In genomic region chr14:31963131-31963911, GRCm38 (mm10) we compare ENCODE assay signal across 10 mouse cellular contexts.
DNase-seq lines count a peak whose midpoint lies in the region; ATAC-seq and TF ChIP-seq lines count a peak whose summit lies in the region.
"Had no signal": no experiment of that assay in that cellular context is flagged by ENCODE, and none has a peak within 500 bp of the region (broad histone marks: within the 10 kb centered on the region; RNA-seq: fewer than 3 reads in every experiment).

No protein-coding gene starts in this region.

- no peak for TF ChIP-seq POLR2A in cortical plate, adult 2 months (IDR thresholded peaks at IDR 0.05; ENCODE audit: extremely low read depth, insufficient read depth, low read length)

- no peaks in the 10 kb centered on the region; the same call in 1 of the 2 replicates for H3K4me1 ChIP-seq in cortical plate, adult 2 months (ENCODE audit: control insufficient read depth, insufficient read depth, low read length)
- peaks cover 9% of the 10 kb centered on the region for H3K4me1 ChIP-seq in heart, postnatal 0 days (ENCODE audit: control insufficient read depth, insufficient read depth)
- H3K4me1 ChIP-seq in lung, embryonic 16.5 days (replicated peaks; ENCODE audit: control insufficient read depth, insufficient read depth, low read length): peaks cover 11% of the 10 kb centered on the region
- H3K4me1 ChIP-seq in forebrain, embryonic 12.5 days: peaks cover 7% of the 10 kb centered on the region; the same call in 1 of the 2 replicates
- H3K4me1 ChIP-seq: midbrain, embryonic 15.5 days had no signal

- no peaks in the 10 kb centered on the region for H3K36me3 ChIP-seq in heart, postnatal 0 days (replicated peaks; ENCODE audit: control insufficient read depth, insufficient read depth, low read length)
- no peaks in the 10 kb centered on the region for H3K36me3 ChIP-seq in lung, embryonic 16.5 days (ENCODE audit: control insufficient read depth, insufficient read depth, low read length)
- no peaks in the 10 kb centered on the region for H3K36me3 ChIP-seq in forebrain, embryonic 12.5 days (replicated peaks)
- H3K36me3 ChIP-seq: midbrain, embryonic 15.5 days had no signal

- ATAC-seq in heart, postnatal 0 days (ENCODE audit: insufficient read depth, low read depth): peak; percentile 69
- ATAC-seq in lung, embryonic 16.5 days (ENCODE audit: low read depth): peak; percentile 71
- ATAC-seq in forebrain, embryonic 12.5 days (ENCODE audit: low FRiP score): no peak
- ATAC-seq: forebrain, embryonic 13.5 days; midbrain, embryonic 15.5 days had no signal

- WGBS in heart, postnatal 0 days: 37% methylated on average over 12 of the region's 12 CpGs
- WGBS in lung, embryonic 16.5 days: 27% methylated on average over 12 of the region's 12 CpGs
- 52% methylated on average over 12 of the region's 12 CpGs for WGBS in forebrain, embryonic 12.5 days

- TF ChIP-seq CTCF in gastrocnemius, adult 2 months (IDR thresholded peaks at IDR 0.05): no peak
- TF ChIP-seq CTCF in cortical plate, adult 2 months (IDR thresholded peaks at IDR 0.05; ENCODE audit: extremely low read depth, insufficient read depth, low read length): no peak
- no peak for TF ChIP-seq CTCF in heart, postnatal 0 days (IDR thresholded peaks at IDR 0.05; ENCODE audit: low read depth)

- 0 out of 2 replicates have a peak, but pooled peaks have one; percentile 45 for TF ChIP-seq EP300 in heart, postnatal 0 days (IDR thresholded peaks at IDR 0.05; ENCODE audit: low read depth)

- no peaks in the 10 kb centered on the region for H3K9me3 ChIP-seq in heart, postnatal 0 days (replicated peaks; ENCODE audit: control insufficient read depth, low read length)
- no peaks in the 10 kb centered on the region for H3K9me3 ChIP-seq in lung, embryonic 16.5 days (ENCODE audit: control insufficient read depth, low read length)
- no peaks in the 10 kb centered on the region for H3K9me3 ChIP-seq in forebrain, embryonic 12.5 days
- H3K9me3 ChIP-seq: forebrain, embryonic 13.5 days; midbrain, embryonic 15.5 days had no signal

- peak; percentile 55 for DNase-seq in gastrocnemius, adult 2 months
- DNase-seq in gastrocnemius, postnatal 10 days: no peak
- DNase-seq in heart, postnatal 0 days (ENCODE audit: low spot score): peak; percentile 51
- no peak for DNase-seq in thymus, postnatal 10 days (ENCODE audit: low spot score in 2 of 2)
- DNase-seq in cerebellum, adult 11-12 months: no peak

- intact Hi-C loops in gastrocnemius, adult 2 months (cut with DNase I): no loop called here

- H3K9ac ChIP-seq in heart, postnatal 0 days (replicated peaks; ENCODE audit: low read depth, low read length): no peak overlapping the region
- H3K9ac ChIP-seq in lung, embryonic 16.5 days (ENCODE audit: low read length): no peak overlapping the region
- H3K9ac ChIP-seq in forebrain, embryonic 12.5 days: no peak overlapping the region
- H3K9ac ChIP-seq: forebrain, embryonic 13.5 days; midbrain, embryonic 15.5 days had no signal

- no peak overlapping the region for H3K4me3 ChIP-seq in gastrocnemius, adult 2 months
- H3K4me3 ChIP-seq in cortical plate, adult 2 months (ENCODE audit: insufficient read depth, low read length): no peak overlapping the region
- H3K4me3 ChIP-seq in heart, postnatal 0 days (ENCODE audit: low read depth, low read length): no peak overlapping the region
- H3K4me3 ChIP-seq in lung, embryonic 16.5 days (ENCODE audit: low read length): no peak overlapping the region
- no peak overlapping the region for H3K4me3 ChIP-seq in forebrain, embryonic 12.5 days (replicated peaks)
- H3K4me3 ChIP-seq: forebrain, embryonic 13.5 days; midbrain, embryonic 15.5 days had no signal

- H3K4me2 ChIP-seq in heart, postnatal 0 days (ENCODE audit: low read depth, low read length): no peak overlapping the region
- H3K4me2 ChIP-seq in lung, embryonic 16.5 days (ENCODE audit: low read depth, low read length): no peak overlapping the region
- no peak overlapping the region for H3K4me2 ChIP-seq in forebrain, embryonic 12.5 days
- H3K4me2 ChIP-seq: forebrain, embryonic 13.5 days; midbrain, embryonic 15.5 days had no signal

- no peaks in the 10 kb centered on the region for H3K27me3 ChIP-seq in heart, postnatal 0 days (ENCODE audit: control insufficient read depth, insufficient read depth, low read length)
- no peaks in the 10 kb centered on the region for H3K27me3 ChIP-seq in lung, embryonic 16.5 days (ENCODE audit: control insufficient read depth, insufficient read depth, low read depth, low read length)
- no peaks in the 10 kb centered on the region for H3K27me3 ChIP-seq in forebrain, embryonic 12.5 days
- H3K27me3 ChIP-seq: forebrain, embryonic 13.5 days; midbrain, embryonic 15.5 days had no signal

- peak overlapping the region; percentile 82 for H3K27ac ChIP-seq in gastrocnemius, adult 2 months
- H3K27ac ChIP-seq in cortical plate, adult 2 months (ENCODE audit: insufficient read depth, low read length): peak overlapping the region; percentile 75
- peak overlapping the region; percentile 74 for H3K27ac ChIP-seq in heart, postnatal 0 days (ENCODE audit: low read depth)
- H3K27ac ChIP-seq in lung, embryonic 16.5 days (ENCODE audit: low read length): peak overlapping the region; percentile 44
- H3K27ac ChIP-seq in forebrain, embryonic 12.5 days: no peak overlapping the region
- H3K27ac ChIP-seq: forebrain, embryonic 13.5 days; midbrain, embryonic 15.5 days had no signal

Comparison
In these comparisons a context has a peak if more than half of its experiments do, and no peak if none do; other contexts are left out.
1. DNase-seq: peak in gastrocnemius, adult 2 months (single experiment) and heart, postnatal 0 days (single experiment); none in gastrocnemius, postnatal 10 days (single experiment), thymus, postnatal 10 days (0 of 2) and cerebellum, adult 11-12 months (single experiment).